Mouse (Mus musculus) heart, adult 2 months (tissue): ENCODE data around the gene Fam189a1. TPM values are rescaled to one million over a fixed set of nuclear protein-coding genes. Genes with fewer than 3 reads are reported as not detected.
A peak's percentile ranks its signal among the peaks of the same experiment; 100 is the strongest.

Source experiments
- DNase-seq, 2 experiments: peaks; one replicate each; pipeline ENCODE4 v3.0.0; 2021
- H3K27ac ChIP-seq: fragments of 200-600 bp; 2 replicates; pipeline ENCODE4 v1.8.1; 2022
- H3K27me3 ChIP-seq: fragments of 200-500 bp; 2 replicates; pipeline ENCODE4 v1.6.1; 2012; ENCODE audit warnings: mild to moderate bottlenecking, low read length, inconsistent platforms, mixed read lengths; ENCODE audit not compliant: control insufficient read depth, insufficient read depth
- H3K36me3 ChIP-seq: fragments of 200-500 bp; 2 replicates; pipeline ENCODE4 v1.6.1; 2012; ENCODE audit warnings: low read length, inconsistent platforms; ENCODE audit not compliant: control insufficient read depth, insufficient read depth
- H3K4me1 ChIP-seq: fragments of 200-500 bp; 2 replicates; pipeline ENCODE4 v1.6.1; 2011; ENCODE audit warnings: low read length; ENCODE audit not compliant: control insufficient read depth, insufficient read depth
- H3K4me3 ChIP-seq: fragments of 200-600 bp; 2 replicates; pipeline ENCODE4 v1.8.1; 2022
- H3K79me2 ChIP-seq: fragments of 200-500 bp; replicated peaks from 2 replicates; pipeline ENCODE4 v1.6.1; 2012; ENCODE audit warnings: mild to moderate bottlenecking, inconsistent platforms, low read length, moderate library complexity, mixed read lengths; ENCODE audit not compliant: control insufficient read depth, insufficient read depth
- H3K9ac ChIP-seq: fragments of 200-500 bp; 2 replicates; pipeline ENCODE4 v1.6.1; 2012; ENCODE audit warnings: low read depth, mild to moderate bottlenecking, control low read depth, inconsistent platforms, low read length, mixed read lengths
- CTCF ChIP-seq: fragments of 200-600 bp; IDR thresholded peaks from 2 replicates; pipeline ENCODE4 v1.8.1; 2022; ENCODE audit warnings: antibody characterized with exemption, mild to moderate bottlenecking, moderate library complexity
- EP300 ChIP-seq: fragments of 200-500 bp; IDR thresholded peaks from 2 replicates; pipeline ENCODE4 v1.6.1; 2011; ENCODE audit warnings: low read depth, low read length, control low read depth; ENCODE audit not compliant: insufficient read depth
- POLR2A ChIP-seq: fragments of 200-500 bp; IDR thresholded peaks from 2 replicates; pipeline ENCODE4 v1.6.1; 2011; ENCODE audit warnings: mild to moderate bottlenecking, low read depth, low read length, control low read depth; ENCODE audit not compliant: insufficient read depth
- WGBS: fragments of 180-500 bp; shearing (Covaris S2); methylation state at CpG from one replicate; pipeline ENCODE4 v1.1.7; 2018; 5-methylcytosine and 5-hydroxymethylcytosine counted together
- intact Hi-C: fragments of 180-260 bp; cut with DNase I; formaldehyde crosslinking; loops from one replicate; pipeline ENCODE4 v1.15.1; 2025
- long read RNA-seq: library from polyadenylated mRNA; stranded (forward); transcript quantifications from one replicate; pipeline ENCODE4 v2.0.0, GENCODE M21; 2021
- polyA plus RNA-seq: library from polyadenylated mRNA; depleted of rRNA; stranded (reverse); fragments of >200 nt; gene quantifications from 2 replicates; pipeline ENCODE4 v1.2.3, GENCODE M21; 2012; rRNA removed
- total RNA-seq, 2 experiments: library from RNA; stranded (reverse); gene quantifications; 2 replicates each; pipeline ENCODE4 v1.2.3; 2021

The Fam189a1 gene
- total RNA-seq (not detected), polyA plus RNA-seq (0.15 and 0.64 TPM in 2 replicates)
- long read RNA-seq = 0 reads

- Histone ChIP-seq H3K4me1 (no peaks in the 10 kb centered on the region), H3K79me2 (no peaks in the 10 kb centered on the region), H3K9ac (no peak within 1 kb of the TSS), H3K27ac (no peak within 1 kb of the TSS), H3K36me3 (no peaks in the 10 kb centered on the region), H3K4me3 (peak within 1 kb of the TSS; percentile 27), H3K27me3 (peaks cover 7% of the 10 kb centered on the region)
- intact Hi-C loops = no loop called here
- 7% methylated on average over 50 of the region's 50 CpGs for WGBS
- peak; percentile 5 to 21 for DNase-seq
- TF ChIP-seq CTCF = no peak
- no peak for TF ChIP-seq EP300
Observed at GRCm38 (mm10) chr7:65156514-65156911, at the start of gene Fam189a1. Gene Fam189a1 (minus strand): TSS chr7:65156570.

- Histone ChIP-seq H3K36me3 (no peaks in the 10 kb centered on the region), H3K79me2 (no peaks in the 10 kb centered on the region), H3K9ac (no peak overlapping the region), H3K4me1 (no peaks in the 10 kb centered on the region), H3K4me3 (no peak overlapping the region), H3K27ac (no peak overlapping the region), H3K27me3 (no peaks in the 10 kb centered on the region)
- TF ChIP-seq CTCF (no peak), EP300 (no peak), POLR2A (no peak)
- DNase-seq = no peak
- 82% methylated on average over 6 of the region's 6 CpGs for WGBS
- intact Hi-C loops = no loop called here
Observed at GRCm38 (mm10) chr7:65206021-65206420, 49.7 kb upstream of the Fam189a1 start.

- DNase-seq = no peak
- no peaks in the 10 kb centered on the region for H3K36me3 ChIP-seq
- TF ChIP-seq EP300 (no peak), POLR2A (no peak), CTCF (no peak)
- H3K27ac ChIP-seq = no peak overlapping the region
- no peaks in the 10 kb centered on the region for H3K4me1 ChIP-seq
- 79% methylated on average over 10 of the region's 10 CpGs for WGBS
- no peak overlapping the region for H3K4me3 ChIP-seq
- H3K9ac ChIP-seq = no peak overlapping the region
- no peaks in the 10 kb centered on the region for H3K79me2 ChIP-seq
- H3K27me3 ChIP-seq = no peaks in the 10 kb centered on the region
- intact Hi-C loops = no loop called here
Observed at GRCm38 (mm10) chr7:65202719-65203118, 46.3 kb upstream of the Fam189a1 start.

GRCm38 (mm10) chr7:65180694-65181093, 24.3 kb upstream of the Fam189a1 start:
- Histone ChIP-seq H3K9ac (no peak overlapping the region), H3K4me3 (no peak overlapping the region), H3K79me2 (no peaks in the 10 kb centered on the region), H3K4me1 (no peaks in the 10 kb centered on the region), H3K36me3 (no peaks in the 10 kb centered on the region), H3K27ac (no peak overlapping the region), H3K27me3 (no peaks in the 10 kb centered on the region)
- TF ChIP-seq CTCF (no peak), EP300 (no peak), POLR2A (no peak)
- 46% methylated on average over 5 of the region's 5 CpGs for WGBS
- no peak for DNase-seq
- intact Hi-C loops = no loop called here

- no peak for DNase-seq
- Histone ChIP-seq H3K4me1 (no peaks in the 10 kb centered on the region), H3K36me3 (no peaks in the 10 kb centered on the region), H3K9ac (no peak overlapping the region), H3K27me3 (no peaks in the 10 kb centered on the region), H3K79me2 (no peaks in the 10 kb centered on the region), H3K27ac (no peak overlapping the region), H3K4me3 (no peak overlapping the region)
- TF ChIP-seq EP300 (no peak), POLR2A (no peak), CTCF (no peak)
- intact Hi-C loops = no loop called here
- 56% methylated on average over 4 of the region's 4 CpGs for whole genome bisulfite sequencing
Observed at GRCm38 (mm10) chr7:65170762-65171161, 14.4 kb upstream of the Fam189a1 start.

- Histone ChIP-seq H3K27ac (no peak overlapping the region), H3K79me2 (no peaks in the 10 kb centered on the region), H3K27me3 (peaks cover 7% of the 10 kb centered on the region), H3K9ac (no peak overlapping the region), H3K36me3 (no peaks in the 10 kb centered on the region), H3K4me1 (no peaks in the 10 kb centered on the region), H3K4me3 (no peak overlapping the region)
- intact Hi-C loops = no loop called here
- 23% methylated on average over 16 of the region's 16 CpGs for WGBS
- DNase-seq = no peak
- TF ChIP-seq CTCF (no peak), POLR2A (no peak), EP300 (no peak)
Observed at GRCm38 (mm10) chr7:65157031-65158025, 958 bp upstream of the Fam189a1 start.
